ENCODE assay signal across 1 mouse cellular context in the genomic region with DNA sequence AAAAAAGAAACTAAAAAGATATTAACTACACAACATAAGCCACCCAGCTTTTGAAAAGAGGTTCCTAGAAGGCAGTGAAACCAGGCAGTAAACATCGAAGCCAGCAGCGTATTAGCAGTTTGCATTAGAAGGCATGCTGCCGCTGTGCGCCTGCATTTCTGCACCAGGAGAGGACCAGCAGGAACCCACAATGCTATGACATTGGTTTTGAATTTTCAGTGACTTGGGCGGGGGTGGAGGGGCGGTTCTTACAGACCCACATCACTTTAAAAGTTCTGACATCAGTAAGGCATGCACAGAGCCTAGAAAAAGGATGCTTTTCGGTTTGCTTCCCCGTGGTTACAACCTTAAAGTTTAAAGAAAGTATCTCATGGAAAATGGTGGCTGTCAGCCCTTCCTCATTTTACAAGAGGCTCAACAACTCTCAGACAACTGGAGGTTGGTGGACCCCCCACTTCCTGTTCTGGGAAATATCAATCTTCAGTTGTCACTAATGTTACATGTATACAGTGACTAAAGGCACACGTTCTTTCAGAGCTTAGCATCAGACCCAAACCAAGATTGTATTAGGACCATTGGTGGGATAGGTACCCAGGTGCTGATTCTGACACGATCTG.
TF ChIP-seq lines count a peak whose summit lies in the region.

No protein-coding gene starts in this region.

TF ChIP-seq in CH12.LX, 34 proteins besides CTCF, POLR2A, EP300 and RAD21 (continued from another document):
- TF ChIP-seq MXI1 (IDR thresholded peaks at IDR 0.05; ENCODE audit: low read depth, low read length), result 0 out of 2 replicates have a peak, but pooled peaks have one; percentile 0
- TF ChIP-seq MYC (IDR thresholded peaks at IDR 0.05; ENCODE audit: low read depth, low read length), result peak; percentile 63; the same call in 1 of the 2 replicates
- TF ChIP-seq TCF12 (IDR thresholded peaks at IDR 0.05; ENCODE audit: low read depth, low read length), result peak; percentile 42; the same call in 1 of the 2 replicates
- TF ChIP-seq BHLHE40 (IDR thresholded peaks at IDR 0.05; ENCODE audit: low read depth, low read length), result no peak; the same call in 1 of the 2 replicates
- 0 out of 2 replicates have a peak, but pooled peaks have one; percentile 8 for TF ChIP-seq USF2 (conservative IDR thresholded peaks at IDR 0.05; ENCODE audit: low read depth, low read length)
- TF ChIP-seq ZNF384 (IDR thresholded peaks at IDR 0.05; ENCODE audit: low read depth, low read length), result peak; percentile 19; the same call in 1 of the 2 replicates
- TF ChIP-seq RCOR1 (conservative IDR thresholded peaks at IDR 0.05; ENCODE audit: low read depth, low read length), result no peak
- TF ChIP-seq ETS1 (conservative IDR thresholded peaks at IDR 0.05; ENCODE audit: low read depth, low read length), result peak; percentile 18; the same call in 1 of the 2 replicates
- peak; percentile 54; the same call in 1 of the 2 replicates for TF ChIP-seq ELF1 (IDR thresholded peaks at IDR 0.05; ENCODE audit: low read depth, low read length)
- peak; percentile 9; the same call in 1 of the 2 replicates for TF ChIP-seq SIN3A (IDR thresholded peaks at IDR 0.05; ENCODE audit: low read length)
- no peak for TF ChIP-seq NRF1 (IDR thresholded peaks at IDR 0.05; ENCODE audit: low read depth, low read length)
